8 mouse cellular contexts compared by ENCODE assay signal in the genomic region with DNA sequence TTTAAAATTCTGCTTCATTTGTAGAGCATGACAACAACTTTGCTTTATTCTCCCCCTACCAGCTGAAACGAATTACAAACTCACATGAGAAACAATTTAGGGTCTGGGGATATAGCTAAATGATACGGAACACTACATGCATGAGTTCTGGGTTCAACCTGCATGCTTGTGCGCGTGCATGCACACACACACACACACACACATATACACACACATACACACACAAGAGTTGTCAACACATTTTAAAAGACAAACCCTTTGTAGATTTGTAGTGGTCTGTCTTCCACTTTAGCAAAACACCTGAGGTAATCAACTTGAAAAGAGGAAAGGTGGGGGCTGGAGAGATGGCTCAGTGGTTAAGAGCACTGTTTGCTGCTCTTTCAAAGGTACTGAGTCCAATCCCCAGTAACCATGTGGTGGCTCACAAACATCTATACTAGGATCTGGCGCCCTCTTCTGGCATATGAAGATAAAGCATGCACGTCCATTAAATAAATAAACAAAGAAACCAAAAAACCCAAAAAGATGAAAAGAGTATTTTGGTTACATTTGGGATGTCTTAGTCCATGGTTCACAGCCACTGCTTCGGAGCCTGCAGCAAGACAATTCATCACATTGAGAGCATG. TPM values are rescaled to one million over a fixed set of nuclear protein-coding genes. Genes with fewer than 3 reads are reported as not detected.
DNase-seq lines count a peak whose midpoint lies in the region; ATAC-seq and TF ChIP-seq lines count a peak whose summit lies in the region.

No protein-coding gene starts in this region.

- 56% methylated on average over 7 of the region's 7 CpGs for WGBS in cerebellum, adult 2 months
- WGBS in kidney, embryonic 15.5 days: 58% methylated on average over 7 of the region's 7 CpGs
- WGBS in lung, adult 2 months: 57% methylated on average over 7 of the region's 7 CpGs

- H3K4me2 ChIP-seq in kidney, embryonic 15.5 days: no peak overlapping the region

- TF ChIP-seq POLR2A in cerebellum, adult 2 months (IDR thresholded peaks at IDR 0.05; ENCODE audit: borderline replicate concordance, insufficient read depth, low read length): no peak
- no peak for TF ChIP-seq POLR2A in lung, adult 2 months (IDR thresholded peaks at IDR 0.05; ENCODE audit: borderline replicate concordance, extremely low read depth, low read depth, low read length)

- TF ChIP-seq CTCF in cerebellum, adult 2 months (IDR thresholded peaks at IDR 0.05; ENCODE audit: borderline replicate concordance, insufficient read depth, low read depth, low read length): peak; percentile 34; the same call in 1 of the 2 replicates
- no peak for TF ChIP-seq CTCF in lung, adult 2 months (IDR thresholded peaks at IDR 0.05; ENCODE audit: insufficient read depth, low read length)

- ATAC-seq in CD4-positive, CD25-positive, alpha-beta regulatory T cell, adult 4 months: peak; percentile 60
- ATAC-seq in kidney, embryonic 15.5 days (replicated peaks; ENCODE audit: low FRiP score): 0 out of 2 replicates have a peak, but pooled peaks have one; percentile 56

- no peak overlapping the region for H3K9ac ChIP-seq in kidney, embryonic 15.5 days

- DNase-seq in gastrocnemius, adult 18-20 months (ENCODE audit: low spot score): peak; percentile 70
- no peak for DNase-seq in gastrocnemius, postnatal 25 days
- DNase-seq in cerebellum, adult 2 months: peak; percentile 41 to 45
- peak; percentile 75 for DNase-seq in forelimb bud, embryonic 11.5 days (ENCODE audit: low read depth, low spot score)
- DNase-seq in lung, adult 2 months: peak; percentile 25
- DNase-seq in right cerebral cortex, adult 2 months (ENCODE audit: low spot score in 2 of 2): peak; percentile 74 to 75

- H3K9me3 ChIP-seq in kidney, embryonic 15.5 days (replicated peaks): no peaks in the 10 kb centered on the region

- H3K27me3 ChIP-seq in cerebellum, adult 2 months (ENCODE audit: control insufficient read depth, insufficient read depth, low read length): no peaks in the 10 kb centered on the region
- H3K27me3 ChIP-seq in kidney, embryonic 15.5 days: no peaks in the 10 kb centered on the region

- H3K4me3 ChIP-seq in cerebellum, adult 2 months (replicated peaks; ENCODE audit: insufficient read depth, low read depth, low read length): no peak overlapping the region
- no peak overlapping the region for H3K4me3 ChIP-seq in kidney, embryonic 15.5 days (replicated peaks)
- H3K4me3 ChIP-seq in lung, adult 2 months (replicated peaks; ENCODE audit: extremely low read depth, low read depth, low read length): no peak overlapping the region

- no peaks in the 10 kb centered on the region for H3K4me1 ChIP-seq in cerebellum, adult 2 months (ENCODE audit: control insufficient read depth, insufficient read depth, low read length)
- H3K4me1 ChIP-seq in kidney, embryonic 15.5 days: no peaks in the 10 kb centered on the region
- H3K4me1 ChIP-seq in lung, adult 2 months (ENCODE audit: control insufficient read depth, insufficient read depth, low read length): no peaks in the 10 kb centered on the region

- H3K36me3 ChIP-seq in kidney, embryonic 15.5 days: no peaks in the 10 kb centered on the region

- no peak overlapping the region for H3K27ac ChIP-seq in cerebellum, adult 2 months (ENCODE audit: insufficient read depth, low read length)
- no peak overlapping the region for H3K27ac ChIP-seq in kidney, embryonic 15.5 days

RNA-seq across cellular contexts. Expression of a gene that starts 13.7 kb away (rescaled TPM):
- total RNA-seq in gastrocnemius, adult 18-20 months (2021): 10 to 100 TPM; 12.8 to 14.7 TPM
- total RNA-seq in gastrocnemius, postnatal 25 days (2021): 10 to 100 TPM; 14.2 to 15.0 TPM
- polyA plus RNA-seq in CD4-positive, CD25-positive, alpha-beta regulatory T cell, adult 4 months (2017; shearing (Covaris generic)): 1 to 10 TPM; 1.4 to 2.1 TPM
- polyA plus RNA-seq in cerebellum, adult 2 months (2012; rRNA removed): 45.9 and 53.9 TPM in 2 replicates
- polyA plus RNA-seq in kidney, embryonic 15.5 days (2015; fragmentation: Nextera tagmentation; extraction: Ambion mirVana): 16.6 and 21.3 TPM in 2 replicates
- 5.7 and 12.6 TPM in 2 replicates for polyA plus RNA-seq in lung, adult 2 months (2012; rRNA removed)

RNA-seq across cellular contexts. Expression of a gene that starts 22.3 kb away (rescaled TPM):
- 10 to 100 TPM; 86.9 to 93.2 TPM for total RNA-seq in gastrocnemius, adult 18-20 months (2021)
- 10 to 100 TPM; 72.6 to 73.7 TPM for total RNA-seq in gastrocnemius, postnatal 25 days (2021)
- 1 to 10 TPM in 1 of 2 experiments, not detected in 1; 1.4 TPM for polyA plus RNA-seq in CD4-positive, CD25-positive, alpha-beta regulatory T cell, adult 4 months (2017; shearing (Covaris generic))
- 252 and 282 TPM in 2 replicates for polyA plus RNA-seq in cerebellum, adult 2 months (2012; rRNA removed)
- polyA plus RNA-seq in kidney, embryonic 15.5 days (2015; fragmentation: Nextera tagmentation; extraction: Ambion mirVana): 162 and 169 TPM in 2 replicates
- 8.4 and 15.3 TPM in 2 replicates for polyA plus RNA-seq in lung, adult 2 months (2012; rRNA removed)

RNA-seq across cellular contexts. Expression of a gene that starts 25.7 kb away (rescaled TPM):
- total RNA-seq in gastrocnemius, adult 18-20 months (2021): under 1 TPM; 0.45 to 0.46 TPM
- total RNA-seq in gastrocnemius, postnatal 25 days (2021): under 1 TPM; 0.38 to 1.00 TPM
- not detected for polyA plus RNA-seq in CD4-positive, CD25-positive, alpha-beta regulatory T cell, adult 4 months (2017; shearing (Covaris generic))
- polyA plus RNA-seq in cerebellum, adult 2 months (2012; rRNA removed): 4.1 and 4.6 TPM in 2 replicates
- polyA plus RNA-seq in kidney, embryonic 15.5 days (2015; fragmentation: Nextera tagmentation; extraction: Ambion mirVana): 7.5 and 8.4 TPM in 2 replicates
- 3.5 and 6.9 TPM in 2 replicates for polyA plus RNA-seq in lung, adult 2 months (2012; rRNA removed)

RNA-seq across cellular contexts. Expression of a gene that starts 40.9 kb away (rescaled TPM):
- total RNA-seq in gastrocnemius, adult 18-20 months (2021): not detected
- total RNA-seq in gastrocnemius, postnatal 25 days (2021): not detected
- not detected for polyA plus RNA-seq in CD4-positive, CD25-positive, alpha-beta regulatory T cell, adult 4 months (2017; shearing (Covaris generic))
- polyA plus RNA-seq in cerebellum, adult 2 months (2012; rRNA removed): 0.05 TPM in 2 replicates
- 0.73 TPM in 1 of 2 replicates, not detected in the other for polyA plus RNA-seq in kidney, embryonic 15.5 days (2015; fragmentation: Nextera tagmentation; extraction: Ambion mirVana)
- polyA plus RNA-seq in lung, adult 2 months (2012; rRNA removed): 0.61 TPM in 1 of 2 replicates, not detected in the other

RNA-seq across cellular contexts. Expression of a gene that starts 51.2 kb away (rescaled TPM):
- total RNA-seq in gastrocnemius, adult 18-20 months (2021): not detected
- not detected for total RNA-seq in gastrocnemius, postnatal 25 days (2021)
- not detected for polyA plus RNA-seq in CD4-positive, CD25-positive, alpha-beta regulatory T cell, adult 4 months (2017; shearing (Covaris generic))
- not detected in 2 replicates for polyA plus RNA-seq in cerebellum, adult 2 months (2012; rRNA removed)
- polyA plus RNA-seq in kidney, embryonic 15.5 days (2015; fragmentation: Nextera tagmentation; extraction: Ambion mirVana): 0.26 and 0.66 TPM in 2 replicates
- polyA plus RNA-seq in lung, adult 2 months (2012; rRNA removed): 0.65 and 3.1 TPM in 2 replicates
